Mouse (Mus musculus) right cerebral cortex, adult 2 months (tissue): Measurements from ENCODE around the gene Klrb1.

Experiments used
- DNase-seq, 2 experiments: peaks; one replicate each; pipeline ENCODE4 v3.0.0; 2021 to 2022; ENCODE audit warnings: low spot score in 2 of 2

Gene Klrb1

DNA sequence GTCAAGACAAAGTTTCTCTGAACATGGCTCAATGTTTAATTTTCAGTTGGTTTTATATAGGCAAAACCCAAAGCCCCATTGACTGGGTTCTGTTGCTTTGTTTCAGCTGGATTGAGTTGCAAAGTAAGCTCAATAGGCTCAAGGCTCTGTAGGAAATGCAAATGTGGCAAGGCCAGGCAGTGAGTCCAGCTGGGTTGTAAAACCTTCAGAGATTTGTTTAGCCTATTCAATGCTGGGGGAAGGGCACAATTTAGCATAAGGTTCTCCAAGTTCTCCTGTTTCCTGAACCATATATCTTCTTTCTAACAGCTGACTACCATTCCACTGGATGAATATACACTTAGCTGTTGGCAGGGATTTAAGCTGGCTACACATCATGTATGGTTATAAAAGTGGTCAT is 12.0 kb upstream of the Klrb1 start:
- no peak for DNase-seq

DNA sequence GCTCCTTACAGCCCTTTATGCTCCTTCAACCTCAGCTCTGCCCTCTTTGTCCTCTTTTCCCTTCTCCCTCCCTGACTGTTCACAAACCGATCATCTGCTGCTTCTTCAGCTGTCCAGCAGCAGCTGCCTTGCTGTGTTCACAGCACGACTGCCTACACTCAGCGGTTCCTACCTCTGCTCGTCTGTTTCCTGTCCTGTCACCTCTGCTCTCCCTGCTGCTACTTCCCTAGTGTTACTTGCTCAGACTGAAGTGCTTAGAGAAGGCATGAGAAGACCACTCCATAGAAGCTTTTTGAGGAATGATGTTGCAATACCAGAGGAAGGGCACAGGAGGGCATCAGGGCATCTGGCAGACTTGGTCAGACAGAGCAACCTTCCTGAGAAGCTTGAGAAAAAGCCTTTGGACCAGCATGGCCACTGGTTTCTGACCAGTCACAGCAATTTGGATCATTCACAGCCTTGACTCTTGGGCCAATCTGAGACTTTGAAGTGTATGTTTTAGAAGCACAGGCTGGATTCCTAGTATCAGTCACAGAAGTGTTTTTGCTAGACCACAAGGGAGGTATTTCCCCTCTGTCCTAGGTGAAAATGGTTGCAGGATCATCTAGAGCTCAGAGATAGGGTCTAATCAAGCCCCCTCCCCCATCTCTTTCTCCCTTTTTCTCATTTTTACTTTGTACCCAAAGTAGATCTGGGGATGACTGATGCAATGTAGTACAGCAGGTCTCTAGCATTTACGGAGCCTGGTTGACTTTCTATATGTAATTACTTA is 11.2 kb upstream of the Klrb1 start:
- no peak for DNase-seq

DNA sequence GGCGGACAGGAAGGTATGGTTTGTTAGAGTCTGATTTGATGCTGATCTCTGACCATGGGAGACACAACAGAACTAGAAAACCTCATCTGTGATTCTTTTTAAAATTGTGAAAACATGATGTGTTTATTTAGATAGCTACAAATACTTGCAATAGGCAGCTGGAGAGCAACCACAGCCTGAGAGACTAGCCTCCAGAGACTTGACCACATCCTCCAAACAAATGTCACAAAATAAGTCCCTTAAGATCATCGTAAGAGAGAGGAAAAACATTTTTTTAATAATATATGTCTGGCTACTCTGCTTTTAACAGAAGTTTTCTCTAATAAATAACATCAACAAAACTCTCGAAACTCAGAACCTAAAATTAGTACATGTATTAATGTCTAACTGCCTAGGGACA is 9.2 kb upstream of the Klrb1 start:
- no peak for DNase-seq

DNA sequence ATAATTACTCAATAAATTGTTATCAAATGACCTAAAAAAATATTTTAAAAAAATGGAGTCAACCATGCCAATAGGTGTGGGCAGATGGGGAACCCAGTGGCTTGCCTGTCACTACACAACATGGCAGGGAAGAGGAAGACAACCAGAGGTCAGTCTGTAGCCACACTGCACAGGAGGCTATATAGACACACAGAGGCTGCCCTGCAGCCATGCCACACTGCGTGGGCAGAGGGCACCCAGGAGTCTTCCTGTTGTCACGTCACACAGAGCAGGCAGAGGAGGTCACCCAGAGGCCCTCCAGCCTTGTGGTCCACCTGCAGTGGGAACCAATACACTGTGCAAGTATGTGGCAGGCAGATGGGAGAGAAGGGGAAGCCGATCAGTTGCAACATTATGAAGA is 21.2 kb downstream of the Klrb1 start:
- DNase-seq: no peak

DNA sequence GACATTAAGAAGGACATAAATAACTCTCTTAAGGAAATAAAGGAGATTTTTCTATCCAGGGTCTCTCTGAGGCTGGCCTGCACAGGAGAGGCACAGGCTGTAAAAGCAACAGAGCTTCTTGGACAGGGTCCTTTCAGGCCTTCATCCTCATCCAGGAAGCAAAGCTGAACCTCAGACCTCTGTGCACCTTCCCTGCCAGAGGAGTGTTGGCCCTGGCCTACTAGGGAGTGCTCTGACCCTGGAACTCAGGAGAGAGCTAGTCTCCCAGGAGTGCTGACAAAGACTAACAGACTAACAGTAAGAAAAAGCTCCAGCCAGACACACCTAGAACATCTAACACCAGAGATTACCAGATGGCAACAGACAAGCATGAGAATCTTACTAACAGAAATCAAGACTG is 43.3 kb downstream of the Klrb1 start:
- DNase-seq: no peak

DNA sequence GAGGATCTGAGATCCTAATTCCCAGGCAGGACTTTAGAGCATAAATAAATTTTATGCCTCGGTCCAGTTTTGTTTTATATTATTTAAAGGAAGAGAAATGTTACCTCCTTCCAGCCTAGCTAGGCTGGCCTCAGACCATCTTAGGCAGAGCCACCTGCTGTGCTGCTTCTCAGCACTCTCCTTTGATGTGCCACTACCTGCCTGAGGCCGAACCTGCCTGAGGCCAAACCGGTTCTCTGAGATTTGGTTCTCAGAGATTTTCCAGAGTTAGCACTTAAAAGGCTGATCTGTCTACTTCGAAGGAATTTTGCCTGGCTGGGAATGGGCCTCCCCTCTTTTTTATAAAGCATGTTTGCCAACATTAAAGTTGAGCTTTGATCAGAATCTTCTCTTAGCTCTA is 52.9 kb downstream of the Klrb1 start:
- no peak for DNase-seq

DNA sequence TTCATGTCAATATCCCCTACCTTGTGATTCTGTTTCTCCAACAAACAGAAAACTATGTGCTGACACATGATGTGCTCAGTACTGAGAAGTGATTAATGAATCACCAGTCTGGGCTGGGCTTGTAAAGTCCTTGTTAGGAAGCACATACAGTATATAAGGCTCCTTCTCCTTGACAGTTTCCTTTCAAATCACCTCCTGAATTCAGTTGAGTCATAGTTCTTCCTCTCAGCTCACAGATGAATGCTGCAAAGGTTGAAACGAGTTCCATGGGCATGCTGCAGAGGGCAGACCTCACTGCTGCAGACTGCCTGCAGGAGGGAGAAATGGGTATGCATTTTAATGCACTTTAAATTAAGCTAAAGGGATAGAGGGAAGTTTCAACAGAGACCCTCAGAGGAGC is 60.7 kb downstream of the Klrb1 start, which contains the start of gene Clec2h:
TSS of gene Clec2h (plus strand) at position 180 of the 400 bp plus-strand sequence.
- DNase-seq: peak; percentile 5 to 6

DNA sequence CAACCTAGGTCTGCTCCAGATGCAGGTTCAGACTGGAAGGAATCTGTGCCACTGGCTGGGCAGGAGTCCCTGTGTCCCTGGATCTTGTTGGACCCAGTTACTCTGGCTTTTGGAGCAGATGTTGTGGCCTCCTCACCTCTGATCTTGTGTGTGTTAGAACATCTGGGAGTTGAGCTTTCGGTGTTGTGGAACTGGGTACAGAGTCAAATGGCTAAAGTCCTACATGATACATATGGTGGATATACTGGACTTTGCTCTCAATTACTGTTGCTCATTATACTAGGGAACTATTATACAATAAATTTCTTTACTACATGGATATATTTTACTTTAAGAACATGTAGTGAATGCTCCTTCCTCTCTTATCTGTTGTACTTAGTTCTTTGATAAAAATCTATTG is 61.6 kb downstream of the Klrb1 start:
- DNase-seq: no peak
